Mouse (Mus musculus) MEL (cell line): ENCODE measurements at regions not wholly inside any gene's neighbourhood (a gene's known extent, or its start where the extent isn't known, plus 50 kb on each side); places are given as distances from the start of the nearest gene placed in this dataset.

ENCODE experiments used
- DNase-seq: peaks from one replicate; pipeline ENCODE4 v3.0.0; 2011; ENCODE audit warnings: low read depth, low spot score
- H3K27ac ChIP-seq: 2 replicates; pipeline ENCODE4 v1.5.1; 2012; ENCODE audit warnings: low read depth, mild to moderate bottlenecking, control low read depth, low read length, moderate library complexity; ENCODE audit not compliant: control insufficient read depth
- H3K27me3 ChIP-seq, 2 experiments: fragments of 150-350 bp in 1 of 2; sonication (generic) in 1 of 2; 2 replicates each; pipeline ENCODE4 v1.6.1; 2012; ENCODE audit warnings: low read length in 2 of 2, mild to moderate bottlenecking in 2 of 2, improper control_type of control experiment in 1 of 2, moderate library complexity in 1 of 2; ENCODE audit not compliant: insufficient read depth in 2 of 2, control insufficient read depth in 1 of 2
- H3K36me3 ChIP-seq, 2 experiments: 2 replicates each; pipeline ENCODE4 v1.6.1; 2012 to 2014; ENCODE audit warnings: low read length in 2 of 2, improper control_type of control experiment in 1 of 2, inconsistent platforms in 1 of 2, mild to moderate bottlenecking in 1 of 2; ENCODE audit not compliant: insufficient read depth in 2 of 2, control insufficient read depth in 1 of 2
- H3K4me1 ChIP-seq, 2 experiments: fragments of 150-350 bp in 1 of 2; sonication (generic) in 1 of 2; 2 replicates each; pipeline ENCODE4 v1.6.1; 2012; ENCODE audit warnings: low read length in 2 of 2, improper control_type of control experiment in 1 of 2, mild to moderate bottlenecking in 1 of 2; ENCODE audit not compliant: insufficient read depth in 2 of 2, control insufficient read depth in 1 of 2
- H3K4me3 ChIP-seq, 2 experiments: fragments of 150-350 bp in 1 of 2; sonication (generic) in 1 of 2; 2 replicates each; pipeline ENCODE4 v1.5.1; 2012; ENCODE audit warnings: low read depth in 2 of 2, low read length in 2 of 2, mild to moderate bottlenecking in 2 of 2, moderate library complexity in 2 of 2, control low read depth in 1 of 2, improper control_type of control experiment in 1 of 2; ENCODE audit not compliant: control insufficient read depth in 1 of 2, insufficient read depth in 1 of 2
- H3K79me2 ChIP-seq: 2 replicates; pipeline ENCODE4 v1.6.1; 2012; ENCODE audit warnings: mild to moderate bottlenecking, low read length, moderate library complexity; ENCODE audit not compliant: control insufficient read depth, poor library complexity, insufficient read depth
- H3K9ac ChIP-seq: 2 replicates; pipeline ENCODE4 v1.6.1; 2012; ENCODE audit warnings: low read depth, mild to moderate bottlenecking, control low read depth, low read length, moderate library complexity; ENCODE audit not compliant: control insufficient read depth, poor library complexity, severe bottlenecking
- H3K9me3 ChIP-seq: fragments of 150-350 bp; sonication (generic); replicated peaks from 2 replicates; pipeline ENCODE4 v1.6.1; 2012; ENCODE audit warnings: mild to moderate bottlenecking, low read length, improper control_type of control experiment, moderate library complexity; ENCODE audit not compliant: insufficient read depth
- BHLHE40 ChIP-seq: IDR thresholded peaks from 2 replicates; pipeline ENCODE4 v1.6.1; 2012; ENCODE audit warnings: low read depth, mild to moderate bottlenecking, inconsistent platforms, low read length, improper control_type of control experiment, borderline replicate concordance
- CHD1 ChIP-seq: IDR thresholded peaks from 2 replicates; pipeline ENCODE4 v1.6.1; 2012; ENCODE audit warnings: low read depth, mild to moderate bottlenecking, inconsistent platforms, low read length, improper control_type of control experiment
- CHD2 ChIP-seq: IDR thresholded peaks from 2 replicates; pipeline ENCODE4 v1.6.1; 2011; ENCODE audit warnings: low read length, improper control_type of control experiment
- CTCF ChIP-seq, 3 experiments: IDR thresholded peaks in 2 of 3; conservative IDR thresholded peaks in 1 of 3; 2 replicates each; pipeline ENCODE4 v1.5.1; 2011 to 2012; ENCODE audit warnings: low read length in 3 of 3, low read depth in 2 of 3, mild to moderate bottlenecking in 2 of 3, improper control_type of control experiment in 1 of 3, inconsistent platforms in 1 of 3, mixed read lengths in 1 of 3, moderate library complexity in 1 of 3; ENCODE audit not compliant: control insufficient read depth in 1 of 3, insufficient read depth in 1 of 3, poor library complexity in 1 of 3, severe bottlenecking in 1 of 3
- ELF1 ChIP-seq: IDR thresholded peaks from 2 replicates; pipeline ENCODE4 v1.6.1; 2014; ENCODE audit warnings: low read depth, mild to moderate bottlenecking, inconsistent platforms, low read length, improper control_type of control experiment, moderate library complexity
- EP300 ChIP-seq, 2 experiments: IDR thresholded peaks; 2 replicates each; pipeline ENCODE4 v1.6.1; 2011; ENCODE audit warnings: improper control_type of control experiment in 2 of 2, low read length in 2 of 2, low read depth in 1 of 2, mild to moderate bottlenecking in 1 of 2
- ETS1 ChIP-seq: IDR thresholded peaks from 2 replicates; pipeline ENCODE4 v1.6.1; 2012; ENCODE audit warnings: low read depth, mild to moderate bottlenecking, inconsistent platforms, low read length, improper control_type of control experiment, moderate library complexity
- GATA1 ChIP-seq: IDR thresholded peaks from 2 replicates; pipeline ENCODE4 v1.6.1; 2011; ENCODE audit warnings: low read depth, low read length, improper control_type of control experiment
- HCFC1 ChIP-seq: IDR thresholded peaks from 2 replicates; pipeline ENCODE4 v1.6.1; 2012; ENCODE audit warnings: low read depth, mild to moderate bottlenecking, inconsistent platforms, low read length, improper control_type of control experiment, moderate library complexity
- KAT2A ChIP-seq: conservative IDR thresholded peaks from 2 replicates; pipeline ENCODE4 v1.6.1; 2012; ENCODE audit warnings: low read depth, low read length, improper control_type of control experiment, inconsistent platforms
- MAFK ChIP-seq: IDR thresholded peaks from 2 replicates; pipeline ENCODE4 v1.6.1; 2011; ENCODE audit warnings: low read depth, mild to moderate bottlenecking, low read length, improper control_type of control experiment, borderline replicate concordance
- MAX ChIP-seq: IDR thresholded peaks from 2 replicates; pipeline ENCODE4 v1.6.1; 2011; ENCODE audit warnings: low read length, improper control_type of control experiment
- MAZ ChIP-seq: IDR thresholded peaks from 2 replicates; pipeline ENCODE4 v1.6.1; 2012; ENCODE audit warnings: low read depth, mild to moderate bottlenecking, inconsistent platforms, low read length, improper control_type of control experiment
- MEF2A ChIP-seq: IDR thresholded peaks from 2 replicates; pipeline ENCODE4 v1.6.1; 2014; ENCODE audit warnings: low read depth, mild to moderate bottlenecking, inconsistent platforms, low read length, improper control_type of control experiment; ENCODE audit not compliant: poor library complexity, insufficient replicate concordance, severe bottlenecking; ENCODE audit errors: extremely low read depth
- MXI1 ChIP-seq: IDR thresholded peaks from 2 replicates; pipeline ENCODE4 v1.6.1; 2011; ENCODE audit warnings: mild to moderate bottlenecking, low read depth, low read length, improper control_type of control experiment
- MYB ChIP-seq: IDR thresholded peaks from 2 replicates; pipeline ENCODE4 v1.6.1; 2011; ENCODE audit warnings: mild to moderate bottlenecking, low read depth, low read length, improper control_type of control experiment
- MYC ChIP-seq: IDR thresholded peaks from 2 replicates; pipeline ENCODE4 v1.6.1; 2011; ENCODE audit warnings: low read depth, mild to moderate bottlenecking, low read length, improper control_type of control experiment, moderate library complexity
- NELFE ChIP-seq: IDR thresholded peaks from 2 replicates; pipeline ENCODE4 v1.6.1; 2011; ENCODE audit warnings: low read depth, low read length, improper control_type of control experiment
- NRF1 ChIP-seq: IDR thresholded peaks from 2 replicates; pipeline ENCODE4 v1.6.1; 2014; ENCODE audit warnings: low read depth, mild to moderate bottlenecking, inconsistent platforms, low read length, improper control_type of control experiment, moderate library complexity; ENCODE audit not compliant: poor library complexity, insufficient read depth, severe bottlenecking
- POLR2A ChIP-seq, 2 experiments: IDR thresholded peaks; 2 replicates each; pipeline ENCODE4 v1.6.1; 2011 to 2012; ENCODE audit warnings: low read length in 2 of 2, mild to moderate bottlenecking in 2 of 2, control low read depth in 1 of 2, improper control_type of control experiment in 1 of 2, low read depth in 1 of 2, moderate library complexity in 1 of 2; ENCODE audit not compliant: control insufficient read depth in 1 of 2, insufficient read depth in 1 of 2, poor library complexity in 1 of 2
- POLR2AphosphoS2 ChIP-seq: IDR thresholded peaks from 2 replicates; pipeline ENCODE4 v1.6.1; 2011; ENCODE audit warnings: low read length, improper control_type of control experiment
- RCOR1 ChIP-seq: IDR thresholded peaks from 2 replicates; pipeline ENCODE4 v1.6.1; 2012; ENCODE audit warnings: low read depth, mild to moderate bottlenecking, inconsistent platforms, low read length, improper control_type of control experiment
- SMC3 ChIP-seq: IDR thresholded peaks from 2 replicates; pipeline ENCODE4 v1.6.1; 2011; ENCODE audit warnings: low read depth, low read length, improper control_type of control experiment
- TAL1 ChIP-seq: IDR thresholded peaks from 2 replicates; pipeline ENCODE4 v1.6.1; 2012; ENCODE audit warnings: mild to moderate bottlenecking, inconsistent platforms, low read length, moderate library complexity, mixed read lengths
- TBP ChIP-seq: IDR thresholded peaks from 2 replicates; pipeline ENCODE4 v1.8.0; 2011; ENCODE audit warnings: low read depth, low read length, improper control_type of control experiment
- UBTF ChIP-seq: IDR thresholded peaks from 2 replicates; pipeline ENCODE4 v1.6.1; 2012; ENCODE audit warnings: low read depth, mild to moderate bottlenecking, inconsistent platforms, low read length, improper control_type of control experiment, moderate library complexity, borderline replicate concordance; ENCODE audit not compliant: insufficient read depth
- USF1 ChIP-seq: IDR thresholded peaks from 2 replicates; pipeline ENCODE4 v1.6.1; 2014; ENCODE audit warnings: low read depth, mild to moderate bottlenecking, inconsistent platforms, low read length, improper control_type of control experiment, moderate library complexity
- USF2 ChIP-seq, 2 experiments: IDR thresholded peaks; 2 replicates each; pipeline ENCODE4 v1.6.1; 2011 to 2012; ENCODE audit warnings: improper control_type of control experiment in 2 of 2, low read length in 2 of 2, borderline replicate concordance in 1 of 2, inconsistent platforms in 1 of 2, low read depth in 1 of 2, mild to moderate bottlenecking in 1 of 2; ENCODE audit not compliant: insufficient read depth in 1 of 2
- ZKSCAN1 ChIP-seq: IDR thresholded peaks from 2 replicates; pipeline ENCODE4 v1.6.1; 2012; ENCODE audit warnings: low read depth, mild to moderate bottlenecking, inconsistent platforms, low read length, improper control_type of control experiment, moderate library complexity

GRCm38 (mm10) chr13:37560800-37561199 is 215.8 kb downstream of the Ly86 start:
- no peaks in the 10 kb centered on the region for H3K9me3 ChIP-seq
- H3K4me1 ChIP-seq: no peaks in the 10 kb centered on the region
- DNase-seq: no peak
- TF ChIP-seq POLR2A (IDR thresholded peaks at IDR 0.05; ENCODE audit: control insufficient read depth in 1 of 2, insufficient read depth in 1 of 2, low read depth in 1 of 2, low read length in 2 of 2, poor library complexity in 1 of 2): no peak
- no peak for TF ChIP-seq MYB
- no peak for TF ChIP-seq TAL1
- TF ChIP-seq MXI1: no peak
- no peak for TF ChIP-seq EP300 (IDR thresholded peaks at IDR 0.05; ENCODE audit: low read depth in 1 of 2, low read length in 2 of 2)
- no peak for TF ChIP-seq MAZ
- no peak for TF ChIP-seq TBP
- no peak for TF ChIP-seq NELFE
- no peak for TF ChIP-seq USF1
- TF ChIP-seq POLR2AphosphoS2: no peak
- TF ChIP-seq ETS1: no peak
- no peak for TF ChIP-seq KAT2A
- no peak for TF ChIP-seq MAX
- no peak for TF ChIP-seq SMC3
- TF ChIP-seq MAFK: no peak
- no peak for TF ChIP-seq GATA1
- TF ChIP-seq MEF2A: no peak
- TF ChIP-seq NRF1: no peak
- no peak for TF ChIP-seq MYC
- H3K4me3 ChIP-seq: no peak overlapping the region
- no peak overlapping the region for H3K27ac ChIP-seq
- no peaks in the 10 kb centered on the region; a peak in 1 of 4 replicates for H3K27me3 ChIP-seq
- H3K79me2 ChIP-seq: no peaks in the 10 kb centered on the region
- no peak overlapping the region for H3K9ac ChIP-seq
- H3K36me3 ChIP-seq: no peaks in the 10 kb centered on the region

- Histone ChIP-seq H3K9ac (no peak overlapping the region), H3K9me3 (no peaks in the 10 kb centered on the region), H3K36me3 (no peaks in the 10 kb centered on the region), H3K27ac (no peak overlapping the region), H3K27me3 (no peaks in the 10 kb centered on the region)
- TF ChIP-seq MXI1 (no peak), RCOR1 (no peak), ELF1 (no peak), USF2 (IDR thresholded peaks at IDR 0.05; ENCODE audit: borderline replicate concordance in 1 of 2, insufficient read depth in 1 of 2, low read depth in 1 of 2, low read length in 2 of 2) (no peak), HCFC1 (no peak), NELFE (no peak), UBTF (no peak), BHLHE40 (no peak), KAT2A (no peak), ZKSCAN1 (no peak), CTCF (IDR thresholded peaks at IDR 0.05 in 2 of 3, conservative IDR thresholded peaks at IDR 0.05 in 1 of 3; ENCODE audit: control insufficient read depth in 1 of 3, insufficient read depth in 1 of 3, low read depth in 2 of 3, low read length in 3 of 3, poor library complexity in 1 of 3, severe bottlenecking in 1 of 3) (no peak), ETS1 (no peak), CHD2 (no peak), CHD1 (no peak), NRF1 (no peak), POLR2A (IDR thresholded peaks at IDR 0.05; ENCODE audit: control insufficient read depth in 1 of 2, insufficient read depth in 1 of 2, low read depth in 1 of 2, low read length in 2 of 2, poor library complexity in 1 of 2) (no peak), EP300 (IDR thresholded peaks at IDR 0.05; ENCODE audit: low read depth in 1 of 2, low read length in 2 of 2) (no peak), MAFK (no peak)
- TF ChIP-seq, all 39 proteins: peak for 0
- H3K4me3 ChIP-seq: no peak overlapping the region
- no peaks in the 10 kb centered on the region for H3K79me2 ChIP-seq
- DNase-seq: no peak
- H3K4me1 ChIP-seq: no peaks in the 10 kb centered on the region
Observed at GRCm38 (mm10) chr13:37561437-37561836, 216.4 kb downstream of the Ly86 start.
